Mouse (Mus musculus) thymus, adult 2 months (tissue): ENCODE data around the gene Fgf4.

Experiments
- CTCF ChIP-seq: fragments of 200-500 bp; IDR thresholded peaks from 2 replicates; pipeline ENCODE4 v1.5.1; 2012; ENCODE audit warnings: mild to moderate bottlenecking, control low read depth, low read length, moderate library complexity, borderline replicate concordance; ENCODE audit not compliant: control insufficient read depth, poor library complexity, insufficient read depth; ENCODE audit errors: extremely low read depth
- POLR2A ChIP-seq: fragments of 200-500 bp; IDR thresholded peaks from 2 replicates; pipeline ENCODE4 v1.6.1; 2012; ENCODE audit warnings: mild to moderate bottlenecking, low read length, control low read depth, moderate library complexity; ENCODE audit not compliant: control insufficient read depth, poor library complexity, insufficient read depth; ENCODE audit errors: extremely low read depth

DNA sequence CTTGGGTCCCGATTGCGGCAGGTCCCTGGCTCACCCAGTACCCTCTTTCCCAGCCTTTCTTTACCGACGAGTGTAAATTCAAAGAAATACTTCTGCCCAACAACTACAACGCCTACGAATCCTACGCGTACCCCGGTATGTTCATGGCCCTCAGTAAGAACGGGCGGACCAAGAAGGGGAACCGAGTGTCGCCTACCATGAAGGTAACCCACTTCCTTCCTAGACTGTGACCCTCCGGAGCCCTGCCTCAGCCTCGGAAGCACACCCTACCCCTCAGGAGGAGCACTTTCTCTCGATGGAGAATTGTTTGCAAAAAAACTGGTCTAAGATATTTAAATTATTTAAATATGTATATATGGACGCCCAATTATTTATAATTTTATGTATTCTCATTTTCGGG, 15.5 kb downstream of the Fgf4 start:
- TF ChIP-seq POLR2A (no peak), CTCF (no peak)
